Mouse (Mus musculus) forebrain, postnatal 0 days (tissue): ENCODE measurements around the gene Galnt18. TPM values are rescaled to one million over a fixed set of nuclear protein-coding genes. Genes with fewer than 3 reads are reported as not detected.

Source experiments
- ATAC-seq: fragments of 200-750 bp; cut with Nextera tagmentation; 2 replicates; pipeline ENCODE4 v1.8.0; 2017; ENCODE audit warnings: mild to moderate bottlenecking, moderate library complexity
- DNase-seq: peaks from one replicate; pipeline ENCODE4 v3.0.0-alpha.2; 2015
- H3K27ac ChIP-seq: fragments of 300-500 bp; sonication (generic); 2 replicates; pipeline ENCODE4 v1.5.1; 2014; ENCODE audit warnings: low read depth, mild to moderate bottlenecking, antibody characterized with exemption, low read length, moderate library complexity, mixed read lengths
- H3K27me3 ChIP-seq: fragments of 300-500 bp; sonication (generic); 2 replicates; pipeline ENCODE4 v1.6.1; 2014; ENCODE audit warnings: mild to moderate bottlenecking, low read length, mixed read lengths; ENCODE audit not compliant: insufficient read depth
- H3K36me3 ChIP-seq: fragments of 300-500 bp; sonication (generic); 2 replicates; pipeline ENCODE4 v1.6.1; 2014; ENCODE audit warnings: mild to moderate bottlenecking, moderate library complexity; ENCODE audit not compliant: insufficient read depth
- H3K4me1 ChIP-seq: fragments of 300-500 bp; sonication (generic); 2 replicates; pipeline ENCODE4 v1.6.1; 2014; ENCODE audit warnings: antibody characterized with exemption; ENCODE audit not compliant: insufficient read depth
- H3K4me2 ChIP-seq: fragments of 300-500 bp; sonication (generic); 2 replicates; pipeline ENCODE4 v1.6.1; 2014; ENCODE audit warnings: low read depth, mild to moderate bottlenecking, moderate library complexity
- H3K4me3 ChIP-seq: fragments of 300-500 bp; sonication (generic); 2 replicates; pipeline ENCODE4 v1.5.1; 2014; ENCODE audit warnings: low read depth, low read length, mixed read lengths
- H3K9ac ChIP-seq: fragments of 300-500 bp; sonication (generic); 2 replicates; pipeline ENCODE4 v1.6.1; 2014; ENCODE audit warnings: mild to moderate bottlenecking
- H3K9me3 ChIP-seq: fragments of 300-500 bp; sonication (generic); 2 replicates; pipeline ENCODE4 v1.6.1; 2016; ENCODE audit warnings: low read length
- CTCF ChIP-seq: sonication (generic); IDR thresholded peaks from 2 replicates; pipeline ENCODE4 v1.5.1; 2016; ENCODE audit warnings: antibody characterized with exemption, control low read depth, low read depth
- WGBS: fragments of 180-500 bp; shearing (Covaris S2); extraction: QIAGEN DNeasy Blood & Tissue Kit; methylation state at CpG from one replicate; pipeline ENCODE4 v1.1.7; 2014; 5-methylcytosine and 5-hydroxymethylcytosine counted together
- polyA plus RNA-seq: library from polyadenylated mRNA; unstranded; fragments of >200 nt; fragmentation: Nextera tagmentation; extraction: Ambion mirVana; gene quantifications from 2 replicates; pipeline ENCODE4 v1.2.1, GENCODE M21; 2015
- total RNA-seq: library from RNA; depleted of rRNA; stranded (reverse); fragments of >200 nt; gene quantifications from 2 replicates; pipeline ENCODE4 v1.2.3, GENCODE M21; 2014

Galnt18 gene
- total and polyA plus RNA-seq, 2 experiments from 2014 or later, result 18.0 to 22.0 TPM

- Histone ChIP-seq H3K9ac (no peak overlapping the region), H3K4me2 (no peak overlapping the region), H3K36me3 (no peaks in the 10 kb centered on the region), H3K9me3 (no peaks in the 10 kb centered on the region), H3K4me1 (no peaks in the 10 kb centered on the region), H3K4me3 (no peak overlapping the region), H3K27ac (no peak overlapping the region), H3K27me3 (no peaks in the 10 kb centered on the region)
- WGBS, result 85% methylated on average over 6 of the region's 6 CpGs
- ATAC-seq (no peak), DNase-seq (no peak)
- no peak for TF ChIP-seq CTCF
These were observed 241.8 kb downstream of the Galnt18 start for GRCm38 (mm10) chr7:111537946-111538345.

DNA sequence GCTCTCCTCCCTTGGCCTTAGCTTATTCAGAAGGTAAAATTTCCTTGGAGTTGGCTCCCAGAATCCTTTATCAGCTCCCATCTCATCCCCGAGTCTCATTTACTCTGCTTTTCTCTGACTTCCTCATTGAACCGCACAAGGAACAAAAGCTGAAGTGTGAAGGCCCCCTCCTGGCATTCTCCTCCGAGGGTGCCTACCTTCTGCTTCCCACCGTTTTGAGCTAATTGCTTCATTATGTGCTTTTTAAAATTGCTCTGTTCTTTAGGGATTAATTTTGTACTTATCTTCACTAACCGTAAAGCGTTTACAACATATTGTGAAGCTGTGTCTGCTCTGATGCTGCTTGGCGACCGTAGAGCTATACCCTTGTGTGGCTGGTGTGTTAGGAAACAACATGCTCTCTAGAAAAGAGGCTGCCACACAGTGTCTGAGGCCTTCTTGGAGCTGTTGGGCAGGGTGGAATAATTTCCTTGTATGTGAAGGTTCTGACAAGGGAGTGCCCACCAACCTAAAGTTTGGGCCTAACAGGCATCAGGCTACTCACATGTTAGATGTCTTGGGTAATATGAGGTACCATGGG lies 244.9 kb downstream of the Galnt18 start:
- DNase-seq, result peak; percentile 14
- TF ChIP-seq CTCF, result no peak
- Histone ChIP-seq H3K9me3 (no peaks in the 10 kb centered on the region), H3K27ac (0 out of 2 replicates have a peak overlapping the region, but pooled peaks have one; percentile 36), H3K27me3 (no peaks in the 10 kb centered on the region), H3K4me2 (no peak overlapping the region), H3K9ac (no peak overlapping the region), H3K4me1 (no peaks in the 10 kb centered on the region), H3K36me3 (no peaks in the 10 kb centered on the region), H3K4me3 (no peak overlapping the region)
- ATAC-seq, result peak; percentile 40; the same call in 1 of the 2 replicates
- 17% methylated on average over 8 of the region's 8 CpGs for WGBS

DNA sequence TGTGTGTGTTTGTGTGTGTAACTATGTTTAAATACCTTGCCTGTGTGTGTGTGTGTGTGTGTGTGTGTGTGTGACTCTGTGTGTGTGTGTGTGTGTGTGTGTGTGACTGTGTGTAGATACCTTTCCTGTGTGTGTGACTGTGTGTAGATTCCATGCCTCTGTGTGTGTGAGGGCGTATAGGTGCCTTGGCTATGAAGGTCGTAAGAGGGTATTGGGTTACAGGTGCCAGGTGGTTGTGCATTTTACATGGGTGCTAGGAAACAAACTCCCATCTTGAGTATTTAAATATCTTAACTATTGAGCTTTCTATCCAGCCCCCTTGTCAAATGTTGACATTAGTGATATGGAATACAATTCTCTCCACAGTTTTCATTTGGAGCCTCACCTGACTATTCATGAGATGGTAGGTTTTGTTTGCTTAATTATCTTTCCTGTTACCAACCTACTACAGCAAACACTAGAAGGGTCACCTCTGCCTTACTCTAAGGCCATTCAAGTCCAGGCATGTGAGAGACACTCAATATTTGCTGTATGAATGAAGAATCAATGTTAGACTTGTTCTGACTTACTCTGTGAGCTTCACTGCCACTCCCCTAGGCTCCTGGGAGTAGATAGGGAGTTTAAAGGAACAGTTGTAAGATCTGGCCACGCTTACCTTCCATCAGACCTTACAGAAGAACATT lies 250.7 kb downstream of the Galnt18 start:
- TF ChIP-seq CTCF, result no peak
- no peaks in the 10 kb centered on the region for H3K4me1 ChIP-seq

DNA sequence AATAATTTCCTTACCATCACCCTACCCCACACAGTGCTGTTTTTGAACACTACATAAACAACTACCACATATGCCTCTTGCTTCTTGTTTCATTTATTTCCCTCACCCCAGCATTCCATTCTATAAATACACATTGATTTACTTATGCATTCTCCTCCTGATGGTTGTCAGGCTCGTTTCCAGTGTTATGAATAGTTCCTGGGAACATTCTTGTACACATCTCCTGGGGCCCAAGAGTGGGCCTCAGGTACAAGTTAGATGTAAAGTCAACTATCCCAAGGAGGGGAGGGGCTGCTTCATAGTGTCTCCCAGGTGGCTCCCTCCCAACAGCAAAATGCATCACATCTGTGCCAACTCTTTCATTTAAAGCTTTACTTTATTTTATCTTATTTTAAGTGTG lies 251.3 kb downstream of the Galnt18 start:
- WGBS, result 24% methylated on average over 1 of the region's 1 CpGs
- no peaks in the 10 kb centered on the region for H3K27me3 ChIP-seq
- H3K36me3 ChIP-seq, result no peaks in the 10 kb centered on the region
- TF ChIP-seq CTCF, result no peak
- no peaks in the 10 kb centered on the region for H3K9me3 ChIP-seq
- H3K9ac ChIP-seq, result no peak overlapping the region
- DNase-seq (peak; percentile 9), ATAC-seq (no peak)
- H3K27ac ChIP-seq, result no peak overlapping the region
- no peaks in the 10 kb centered on the region for H3K4me1 ChIP-seq
- H3K4me3 ChIP-seq, result no peak overlapping the region
- H3K4me2 ChIP-seq, result no peak overlapping the region

More for the DNA sequence above, 250.7 kb downstream of the Galnt18 start:
- no peaks in the 10 kb centered on the region for H3K9me3 ChIP-seq
- H3K4me2 ChIP-seq, result no peak overlapping the region
- ATAC-seq (no peak), DNase-seq (no peak)
- H3K27me3 ChIP-seq, result no peaks in the 10 kb centered on the region
- no peak overlapping the region for H3K4me3 ChIP-seq
- H3K9ac ChIP-seq, result no peak overlapping the region
- no peak overlapping the region for H3K27ac ChIP-seq
- H3K36me3 ChIP-seq, result no peaks in the 10 kb centered on the region
- 89% methylated on average over 3 of the region's 3 CpGs for WGBS

DNA sequence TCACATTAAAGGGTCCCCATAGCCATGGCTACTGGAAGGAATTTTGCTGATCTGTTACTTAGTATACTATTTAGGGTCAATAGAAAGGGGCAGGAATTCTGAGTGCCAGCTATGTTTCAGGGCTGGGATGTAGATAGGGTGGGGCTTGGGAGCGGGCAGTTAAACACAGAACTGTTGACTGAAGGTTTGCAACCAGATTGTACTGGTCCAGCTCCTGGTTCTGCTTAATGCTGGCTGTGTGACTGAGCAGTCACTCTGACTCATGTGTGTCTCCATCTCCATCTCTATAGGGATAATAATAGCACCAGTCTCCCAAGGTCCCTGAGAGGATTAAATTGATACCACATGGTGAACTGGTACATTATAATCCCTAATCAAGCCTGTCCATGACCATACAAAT lies 258.9 kb downstream of the Galnt18 start:
- H3K27me3 ChIP-seq, result no peaks in the 10 kb centered on the region
- no peaks in the 10 kb centered on the region for H3K9me3 ChIP-seq
- H3K9ac ChIP-seq, result no peak overlapping the region
- H3K27ac ChIP-seq, result no peak overlapping the region
- DNase-seq, result no peak
- H3K36me3 ChIP-seq, result no peaks in the 10 kb centered on the region
- ATAC-seq, result no peak
- TF ChIP-seq CTCF, result no peak
- H3K4me3 ChIP-seq, result no peak overlapping the region
- no peak overlapping the region for H3K4me2 ChIP-seq
- 82% methylated on average over 1 of the region's 1 CpGs for WGBS
- H3K4me1 ChIP-seq, result no peaks in the 10 kb centered on the region

DNA sequence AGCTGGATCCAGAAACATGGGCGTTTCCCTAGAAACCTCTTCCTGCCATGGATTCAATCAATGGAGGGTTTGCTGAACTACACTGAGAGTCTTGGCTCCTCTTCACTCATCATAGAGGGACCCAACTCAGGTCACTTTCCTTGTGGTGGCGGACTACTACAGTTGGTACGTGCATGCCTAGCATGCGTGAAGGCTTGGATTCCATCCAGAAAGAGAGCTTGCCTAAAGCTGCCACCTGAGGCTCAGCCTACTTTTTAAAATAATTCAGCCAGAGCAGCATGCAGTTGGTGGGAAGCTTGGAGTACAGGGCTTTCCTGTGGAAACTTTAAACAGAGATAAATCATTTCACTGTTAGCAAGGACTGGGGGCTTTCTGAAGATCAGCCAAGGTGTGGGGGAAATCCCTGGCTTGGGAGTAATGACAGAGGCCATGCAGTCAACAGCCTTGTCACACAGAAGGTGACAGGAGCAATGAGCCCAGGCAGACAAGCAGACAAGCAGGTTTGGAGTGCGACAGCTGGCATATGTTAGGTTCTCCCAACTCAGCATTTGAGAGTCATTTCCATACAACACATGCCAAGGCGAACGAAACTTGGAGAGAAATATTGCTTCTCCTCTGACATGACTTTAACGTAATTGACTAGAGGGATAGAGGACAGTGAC lies 261.1 kb downstream of the Galnt18 start:
- Histone ChIP-seq H3K27ac (no peak overlapping the region), H3K4me2 (no peak overlapping the region), H3K4me3 (no peak overlapping the region), H3K9ac (no peak overlapping the region), H3K27me3 (no peaks in the 10 kb centered on the region), H3K9me3 (no peaks in the 10 kb centered on the region), H3K4me1 (no peaks in the 10 kb centered on the region), H3K36me3 (no peaks in the 10 kb centered on the region)
- 62% methylated on average over 8 of the region's 8 CpGs for WGBS
- TF ChIP-seq CTCF, result no peak
- ATAC-seq (peak; percentile 81), DNase-seq (peak; percentile 67)

DNA sequence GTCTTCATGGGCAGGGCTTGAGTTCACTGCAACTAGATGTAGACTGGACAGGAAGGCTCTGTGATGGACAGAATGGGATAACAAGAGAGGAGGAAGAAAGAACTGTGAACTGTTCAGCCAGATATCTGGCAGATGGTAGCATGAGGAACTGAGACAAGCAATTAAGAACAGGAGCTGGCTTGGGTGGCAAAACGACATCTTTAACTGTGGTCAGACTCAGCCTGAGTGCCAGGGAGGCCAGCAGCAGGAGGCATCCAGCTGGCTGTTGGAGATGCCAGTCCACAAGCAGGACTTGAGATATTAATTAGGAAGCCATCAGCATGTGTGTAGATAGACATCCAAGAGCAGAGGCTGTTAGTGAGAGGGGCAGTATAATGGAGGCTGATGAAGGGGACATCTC lies 262.9 kb downstream of the Galnt18 start:
- no peak for TF ChIP-seq CTCF
- H3K4me2 ChIP-seq, result no peak overlapping the region
- no peaks in the 10 kb centered on the region for H3K9me3 ChIP-seq
- H3K36me3 ChIP-seq, result no peaks in the 10 kb centered on the region
- WGBS, result 41% methylated on average over 1 of the region's 1 CpGs
- no peaks in the 10 kb centered on the region for H3K27me3 ChIP-seq
- no peak for ATAC-seq
- no peak overlapping the region for H3K27ac ChIP-seq
- no peaks in the 10 kb centered on the region for H3K4me1 ChIP-seq
- DNase-seq, result no peak
- no peak overlapping the region for H3K4me3 ChIP-seq
- H3K9ac ChIP-seq, result no peak overlapping the region
